ENCODE assay signal across 8 mouse cellular contexts in genomic region chr11:102946992-102947343, GRCm38 (mm10). TPM values are rescaled to one million over a fixed set of nuclear protein-coding genes. Genes with fewer than 3 reads are reported as not detected.
A peak's percentile ranks its signal among the peaks of the same experiment; 100 is the strongest.
DNase-seq lines count a peak whose midpoint lies in the region; ATAC-seq lines count a peak whose summit lies in the region.

No protein-coding gene starts in this region.

- no peak for ATAC-seq in erythroblast, adult 5-6 weeks (replicated peaks; ENCODE audit: low FRiP score, poor library complexity, severe bottlenecking)
- no peak for ATAC-seq in liver, embryonic 13.5 days (ENCODE audit: low read depth)

- peaks cover 98% of the 10 kb centered on the region for H3K27me3 ChIP-seq in erythroblast, embryonic 14.5 days (ENCODE audit: control insufficient read depth)
- H3K27me3 ChIP-seq in liver, embryonic 13.5 days: peaks cover 100% of the 10 kb centered on the region

- H3K9me3 ChIP-seq in erythroblast, embryonic 14.5 days (ENCODE audit: control insufficient read depth, low read length): peaks cover 24% of the 10 kb centered on the region
- no peaks in the 10 kb centered on the region for H3K9me3 ChIP-seq in liver, embryonic 13.5 days (replicated peaks)

- H3K27ac ChIP-seq in liver, embryonic 13.5 days: no peak overlapping the region

- DNase-seq in spleen, postnatal 10 days (ENCODE audit: low spot score in 2 of 2): peak; percentile 13 to 24
- DNase-seq in spleen, adult 12 weeks (ENCODE audit: low spot score): no peak
- DNase-seq in liver, embryonic 13.5 days: no peak
- DNase-seq in thymus, postnatal 14 days: peak; percentile 36
- DNase-seq in gastrocnemius, postnatal 25 days: no peak
- no peak for DNase-seq in embryo, embryonic 9.5 days (ENCODE audit: extremely low spot score)

- 9% methylated on average over 8 of the region's 8 CpGs for WGBS in liver, embryonic 13.5 days (ENCODE audit: insufficient replicate concordance)

- no peak overlapping the region for H3K9ac ChIP-seq in liver, embryonic 13.5 days

- peaks cover 29% of the 10 kb centered on the region for H3K4me1 ChIP-seq in erythroblast, embryonic 14.5 days (ENCODE audit: control insufficient read depth)
- peaks cover 42% of the 10 kb centered on the region for H3K4me1 ChIP-seq in liver, embryonic 13.5 days (replicated peaks)

- H3K36me3 ChIP-seq in erythroblast, embryonic 14.5 days (ENCODE audit: control insufficient read depth): no peaks in the 10 kb centered on the region
- no peaks in the 10 kb centered on the region for H3K36me3 ChIP-seq in liver, embryonic 13.5 days

- H3K4me2 ChIP-seq in liver, embryonic 13.5 days: peak overlapping the region; percentile 59

- peak overlapping the region; percentile 32 for H3K4me3 ChIP-seq in erythroblast, embryonic 14.5 days (replicated peaks)
- H3K4me3 ChIP-seq in liver, embryonic 13.5 days (replicated peaks): peak overlapping the region; percentile 43

RNA-seq across cellular contexts. Expression of gene C1ql1, which starts 0.5 kb away (rescaled TPM):
- polyA plus RNA-seq in erythroblast, embryonic 14.5 days (2012): not detected in 2 replicates
- not detected in 2 replicates for total RNA-seq in erythroblast, adult 5-6 weeks (2015; ENCODE audit: low replicate concordance)
- not detected in 2 replicates for total RNA-seq in erythroblast, adult 5-6 weeks (2017; ENCODE audit: low replicate concordance)
- polyA plus RNA-seq in liver, embryonic 13.5 days (2015; fragmentation: Nextera tagmentation; extraction: Ambion mirVana): 0.07 and 0.10 TPM in 2 replicates
- under 1 TPM in 1 of 2 experiments, not detected in 1; 0.18 TPM for total RNA-seq in gastrocnemius, postnatal 25 days (2021)

RNA-seq across cellular contexts. Expression of gene Kif18b, which starts 22.0 kb away (rescaled TPM):
- 13.5 and 14.9 TPM in 2 replicates for polyA plus RNA-seq in erythroblast, embryonic 14.5 days (2012)
- 10.4 and 10.7 TPM in 2 replicates for total RNA-seq in erythroblast, adult 5-6 weeks (2015; ENCODE audit: low replicate concordance)
- total RNA-seq in erythroblast, adult 5-6 weeks (2017; ENCODE audit: low replicate concordance): 18.1 TPM in 2 replicates
- polyA plus RNA-seq in liver, embryonic 13.5 days (2015; fragmentation: Nextera tagmentation; extraction: Ambion mirVana): 9.0 and 9.3 TPM in 2 replicates
- total RNA-seq in gastrocnemius, postnatal 25 days (2021): under 1 TPM; 0.26 to 0.67 TPM

RNA-seq across cellular contexts. Expression of gene Gfap, which starts 46.3 kb away (rescaled TPM):
- 3.6 TPM in 2 replicates for polyA plus RNA-seq in erythroblast, embryonic 14.5 days (2012)
- 26.9 and 33.2 TPM in 2 replicates for total RNA-seq in erythroblast, adult 5-6 weeks (2015; ENCODE audit: low replicate concordance)
- total RNA-seq in erythroblast, adult 5-6 weeks (2017; ENCODE audit: low replicate concordance): 46.3 and 50.4 TPM in 2 replicates
- 7.2 and 7.7 TPM in 2 replicates for polyA plus RNA-seq in liver, embryonic 13.5 days (2015; fragmentation: Nextera tagmentation; extraction: Ambion mirVana)
- total RNA-seq in gastrocnemius, postnatal 25 days (2021): not detected

Comparison
In these comparisons a context has a peak if more than half of its experiments do, and no peak if none do; other contexts are left out.
1. DNase-seq: peak in spleen, postnatal 10 days (2 of 2) and thymus, postnatal 14 days (single experiment); none in spleen, adult 12 weeks (single experiment), liver, embryonic 13.5 days (single experiment), gastrocnemius, postnatal 25 days (single experiment) and embryo, embryonic 9.5 days (single experiment).
2. RNA of gene Kif18b, which starts 22.0 kb away (total RNA-seq): 10.4 to 18.1 TPM in erythroblast, adult 5-6 weeks; 0.26 to 0.67 TPM in gastrocnemius, postnatal 25 days; every median in the first group is over 4 times any median in the second.
3. RNA of gene Gfap, which starts 46.3 kb away (total RNA-seq): 26.9 to 50.4 TPM in erythroblast, adult 5-6 weeks; not detected in gastrocnemius, postnatal 25 days; every median in the first group is over 10 times any median in the second.